In genomic region chr8:98309405-98309990, GRCm38 (mm10) we compare ENCODE assay signal across 21 mouse cellular contexts.
DNase-seq lines count a peak whose midpoint lies in the region; ATAC-seq and TF ChIP-seq lines count a peak whose summit lies in the region.
"Had no signal": no experiment of that assay in that cellular context is flagged by ENCODE, and none has a peak within 500 bp of the region (broad histone marks: within the 10 kb centered on the region; RNA-seq: fewer than 3 reads in every experiment).

No protein-coding gene starts in this region.

- no peaks in the 10 kb centered on the region for H3K27me3 ChIP-seq in forebrain, embryonic 11.5 days (ENCODE audit: control insufficient read depth, insufficient read depth, low read length)
- no peaks in the 10 kb centered on the region for H3K27me3 ChIP-seq in hindbrain, embryonic 14.5 days (ENCODE audit: control insufficient read depth, insufficient read depth, low read length)
- no peaks in the 10 kb centered on the region for H3K27me3 ChIP-seq in heart, adult 2 months (ENCODE audit: control insufficient read depth, insufficient read depth, low read length)
- H3K27me3 ChIP-seq: hindbrain, embryonic 15.5 days; kidney, embryonic 15.5 days; limb, embryonic 12.5 days; liver, embryonic 12.5 days; neural tube, embryonic 12.5 days had no signal

- TF ChIP-seq POLR2A in heart, adult 2 months (IDR thresholded peaks at IDR 0.05; ENCODE audit: insufficient read depth, low read depth, low read length), result no peak

- H3K9me3 ChIP-seq in forebrain, embryonic 11.5 days (ENCODE audit: control insufficient read depth, low read length), result no peaks in the 10 kb centered on the region
- H3K9me3 ChIP-seq in hindbrain, embryonic 14.5 days (ENCODE audit: control insufficient read depth, low read length), result no peaks in the 10 kb centered on the region
- H3K9me3 ChIP-seq: hindbrain, embryonic 15.5 days; kidney, embryonic 15.5 days; limb, embryonic 12.5 days; liver, embryonic 12.5 days; neural tube, embryonic 12.5 days had no signal

- no peak overlapping the region for H3K4me2 ChIP-seq in forebrain, embryonic 11.5 days (ENCODE audit: low read depth, low read length, severe bottlenecking)
- no peak overlapping the region for H3K4me2 ChIP-seq in hindbrain, embryonic 14.5 days (replicated peaks)
- H3K4me2 ChIP-seq: hindbrain, embryonic 15.5 days; kidney, embryonic 15.5 days; limb, embryonic 12.5 days; liver, embryonic 12.5 days; lung, embryonic 14.5 days; neural tube, embryonic 12.5 days had no signal

- TF ChIP-seq CTCF in heart, adult 2 months (IDR thresholded peaks at IDR 0.05), result no peak

- DNase-seq in retina, postnatal 1 day, result peak; percentile 10
- no peak for DNase-seq in retina, embryonic 14.5 days (ENCODE audit: low spot score)
- peak; percentile 53 for DNase-seq in forebrain, embryonic 11.5 days (ENCODE audit: low spot score)
- no peak for DNase-seq in hindbrain, embryonic 14.5 days (ENCODE audit: low spot score)
- DNase-seq in left cerebral cortex, adult 11 months (ENCODE audit: low spot score), result no peak
- no peak for DNase-seq in heart, adult 2 months
- DNase-seq in neural tube, embryonic 10.5 days (ENCODE audit: extremely low spot score, low spot score), result no peak
- DNase-seq: adrenal gland, adult 8-10 months; cerebellum, adult 9-11 months; gastrocnemius, postnatal 14 days; lung, embryonic 14.5 days; lung, postnatal 4 days; spleen, adult 18-20 months; thymus, postnatal 36 days had no signal

- no peaks in the 10 kb centered on the region for H3K4me1 ChIP-seq in forebrain, embryonic 11.5 days (replicated peaks; ENCODE audit: control insufficient read depth, insufficient read depth, low read length)
- no peaks in the 10 kb centered on the region for H3K4me1 ChIP-seq in hindbrain, embryonic 14.5 days (replicated peaks; ENCODE audit: control insufficient read depth, insufficient read depth, low read length)
- no peaks in the 10 kb centered on the region for H3K4me1 ChIP-seq in heart, adult 2 months (ENCODE audit: control insufficient read depth, insufficient read depth, low read length)
- H3K4me1 ChIP-seq: hindbrain, embryonic 15.5 days; kidney, embryonic 15.5 days; limb, embryonic 12.5 days; liver, embryonic 12.5 days; neural tube, embryonic 12.5 days had no signal

- no peak overlapping the region for H3K4me3 ChIP-seq in forebrain, embryonic 11.5 days (ENCODE audit: low read depth, low read length)
- H3K4me3 ChIP-seq in hindbrain, embryonic 14.5 days (replicated peaks; ENCODE audit: low read length), result no peak overlapping the region
- no peak overlapping the region for H3K4me3 ChIP-seq in heart, adult 2 months
- H3K4me3 ChIP-seq: erythroblast, embryonic 14.5 days; hindbrain, embryonic 15.5 days; kidney, embryonic 15.5 days; limb, embryonic 12.5 days; liver, embryonic 12.5 days; neural tube, embryonic 12.5 days had no signal

- H3K27ac ChIP-seq in forebrain, embryonic 11.5 days (ENCODE audit: low read depth, low read length), result no peak overlapping the region; the same call in 1 of the 2 replicates
- H3K27ac ChIP-seq in hindbrain, embryonic 14.5 days, result no peak overlapping the region
- no peak overlapping the region for H3K27ac ChIP-seq in heart, adult 2 months
- H3K27ac ChIP-seq: hindbrain, embryonic 15.5 days; kidney, embryonic 15.5 days; limb, embryonic 12.5 days; liver, embryonic 12.5 days; neural tube, embryonic 12.5 days had no signal

- H3K9ac ChIP-seq in forebrain, embryonic 11.5 days (ENCODE audit: low read length), result no peak overlapping the region
- H3K9ac ChIP-seq in hindbrain, embryonic 14.5 days, result no peak overlapping the region
- H3K9ac ChIP-seq in heart, adult 2 months (ENCODE audit: low read depth, low read length), result no peak overlapping the region
- H3K9ac ChIP-seq: hindbrain, embryonic 15.5 days; kidney, embryonic 15.5 days; limb, embryonic 12.5 days; liver, embryonic 12.5 days; lung, embryonic 14.5 days; neural tube, embryonic 12.5 days had no signal

- peak; percentile 96 for ATAC-seq in forebrain, embryonic 11.5 days (replicated peaks; ENCODE audit: low FRiP score)
- peak; percentile 71; the same call in 1 of the 2 replicates for ATAC-seq in hindbrain, embryonic 14.5 days (ENCODE audit: low FRiP score)
- ATAC-seq: intestine, postnatal 0 days; liver, embryonic 12.5 days had no signal

- H3K36me3 ChIP-seq in forebrain, embryonic 11.5 days (ENCODE audit: control insufficient read depth, insufficient read depth, low read length), result no peaks in the 10 kb centered on the region
- no peaks in the 10 kb centered on the region for H3K36me3 ChIP-seq in hindbrain, embryonic 14.5 days (replicated peaks; ENCODE audit: control insufficient read depth, insufficient read depth)
- no peaks in the 10 kb centered on the region for H3K36me3 ChIP-seq in heart, adult 2 months (ENCODE audit: control insufficient read depth, insufficient read depth, low read length)
- H3K36me3 ChIP-seq: hindbrain, embryonic 15.5 days; kidney, embryonic 15.5 days; limb, embryonic 12.5 days; liver, embryonic 12.5 days; neural tube, embryonic 12.5 days had no signal

- TF ChIP-seq EP300 in heart, adult 2 months (IDR thresholded peaks at IDR 0.05; ENCODE audit: insufficient read depth, low read depth, low read length), result no peak

- intact Hi-C loops in heart, adult 2 months (cut with DNase I), result no loop called here

- WGBS in forebrain, embryonic 11.5 days, result 9% methylated on average over 2 of the region's 2 CpGs
- WGBS in hindbrain, embryonic 14.5 days, result 21% methylated on average over 2 of the region's 2 CpGs
- WGBS in heart, adult 2 months, result 46% methylated on average over 2 of the region's 2 CpGs

- H3K79me2 ChIP-seq in heart, adult 2 months (replicated peaks; ENCODE audit: control insufficient read depth, insufficient read depth, low read length), result no peaks in the 10 kb centered on the region

Comparison
In these comparisons a context has a peak if more than half of its experiments do, and no peak if none do; other contexts are left out.
1. DNase-seq: peak in retina, postnatal 1 day (single experiment) and forebrain, embryonic 11.5 days (single experiment); none in retina, embryonic 14.5 days (single experiment), hindbrain, embryonic 14.5 days (single experiment), left cerebral cortex, adult 11 months (single experiment), heart, adult 2 months (0 of 2) and neural tube, embryonic 10.5 days (single experiment).